Mouse (Mus musculus) ES-E14 (cell line): ENCODE measurements around the gene Akap2. TPM values are rescaled to one million over a fixed set of nuclear protein-coding genes. Genes with fewer than 3 reads are reported as not detected.

Experiments used
- DNase-seq: peaks from one replicate; pipeline ENCODE4 v3.0.0-alpha.2; 2013; ENCODE audit warnings: low read depth, low spot score
- H3K27ac ChIP-seq: 2 replicates; pipeline ENCODE4 v1.5.1; 2012; ENCODE audit warnings: low read depth, mild to moderate bottlenecking, low read length, moderate library complexity, mixed read lengths; ENCODE audit not compliant: poor library complexity, insufficient read depth, severe bottlenecking
- H3K36me3 ChIP-seq: 2 replicates; pipeline ENCODE4 v1.6.1; 2012; ENCODE audit warnings: mild to moderate bottlenecking, low read length, moderate library complexity, mixed read lengths; ENCODE audit not compliant: control insufficient read depth, poor library complexity, insufficient read depth, severe bottlenecking
- H3K4me1 ChIP-seq, 2 experiments: fragments of 150-350 bp in 1 of 2; sonication (generic) in 1 of 2; 2 replicates each; pipeline ENCODE4 v1.6.1; 2012; ENCODE audit warnings: low read length in 2 of 2, mild to moderate bottlenecking in 1 of 2, mixed read lengths in 1 of 2; ENCODE audit not compliant: control insufficient read depth in 2 of 2, insufficient read depth in 2 of 2, poor library complexity in 1 of 2
- H3K4me3 ChIP-seq, 2 experiments: fragments of 150-350 bp in 1 of 2; sonication (generic) in 1 of 2; 2 replicates each; pipeline ENCODE4 v1.5.1; 2012; ENCODE audit warnings: low read length in 2 of 2, low read depth in 1 of 2, mild to moderate bottlenecking in 1 of 2, mixed read lengths in 1 of 2; ENCODE audit not compliant: insufficient read depth in 1 of 2, poor library complexity in 1 of 2, severe bottlenecking in 1 of 2
- H3K9ac ChIP-seq: 2 replicates; pipeline ENCODE4 v1.6.1; 2012; ENCODE audit warnings: low read depth, mild to moderate bottlenecking, low read length, mixed read lengths; ENCODE audit not compliant: poor library complexity, insufficient read depth, severe bottlenecking
- H3K9me3 ChIP-seq: fragments of 150-350 bp; sonication (generic); 2 replicates; pipeline ENCODE4 v1.6.1; 2012; ENCODE audit warnings: low read depth, mild to moderate bottlenecking, low read length; ENCODE audit not compliant: control insufficient read depth, insufficient read depth
- CHD2 ChIP-seq: IDR thresholded peaks from 2 replicates; pipeline ENCODE4 v1.6.1; 2014; ENCODE audit warnings: mild to moderate bottlenecking, low read depth, low read length, inconsistent platforms
- HCFC1 ChIP-seq: IDR thresholded peaks from 2 replicates; pipeline ENCODE4 v1.6.1; 2012; ENCODE audit warnings: low read length, inconsistent platforms, borderline replicate concordance; ENCODE audit not compliant: insufficient read depth
- MAFK ChIP-seq: IDR thresholded peaks from 2 replicates; pipeline ENCODE4 v1.6.1; 2014; ENCODE audit warnings: mild to moderate bottlenecking, low read depth, low read length, inconsistent platforms; ENCODE audit not compliant: insufficient read depth
- ZC3H11A ChIP-seq: IDR thresholded peaks from 2 replicates; pipeline ENCODE4 v1.6.1; 2012; ENCODE audit warnings: low read depth, mild to moderate bottlenecking, inconsistent platforms, low read length, borderline replicate concordance
- ZNF384 ChIP-seq: IDR thresholded peaks from 2 replicates; pipeline ENCODE4 v1.6.1; 2012; ENCODE audit warnings: low read depth, low read length, inconsistent platforms
- in situ Hi-C, 2 experiments: fragments of 600-800 bp; cut with MboI; formaldehyde crosslinking; loops; one replicate each; pipeline ENCODE4 v1.15.1; 2025; ENCODE audit warnings: low sequenced_read_pairs in 2 of 2, inconsistent platforms in 1 of 2; ENCODE audit not compliant: unreplicated experiment in 2 of 2
- total RNA-seq: library from RNA; depleted of rRNA; stranded (reverse); fragments of 300-350 nt; gene quantifications from 2 replicates; pipeline ENCODE4 v1.2.3, GENCODE M21; 2012

The Akap2 gene
- total RNA-seq, 1 experiment, result 35.7 TPM

DNA sequence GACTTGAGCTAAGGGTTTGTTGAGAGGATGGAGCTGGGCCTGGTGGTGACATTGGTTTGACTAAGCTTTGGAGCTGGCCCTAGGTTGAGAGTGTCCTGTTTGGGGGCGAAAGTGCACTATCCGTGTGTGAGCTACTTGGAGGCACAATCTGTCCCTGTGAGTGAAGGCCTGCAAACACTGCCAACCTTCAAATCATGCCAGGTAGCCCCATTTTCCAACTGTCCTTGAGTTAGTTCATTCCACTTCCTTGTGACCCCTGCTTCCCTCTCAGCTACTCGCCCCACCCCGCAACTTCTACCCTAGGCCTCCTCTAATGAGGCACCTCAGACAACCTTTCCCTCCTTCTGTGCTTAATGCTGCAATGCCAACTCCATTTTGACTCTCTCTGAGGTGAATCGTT lies 84.5 kb downstream of the Akap2 start:
- no peak overlapping the region for H3K27ac ChIP-seq
- H3K36me3 ChIP-seq, result peaks cover 2% of the 10 kb centered on the region; the same call in 1 of the 2 replicates
- H3K9ac ChIP-seq, result no peak overlapping the region
- TF ChIP-seq CHD2 (no peak), ZNF384 (no peak), MAFK (no peak), ZC3H11A (no peak), HCFC1 (no peak)
- DNase-seq, result no peak
- H3K9me3 ChIP-seq, result no peaks in the 10 kb centered on the region
- no peak overlapping the region for H3K4me3 ChIP-seq
- in situ Hi-C loops, result no loop called here
- H3K4me1 ChIP-seq, result peaks cover 0 to 7% of the 10 kb centered on the region in 2 experiments; a peak in 2 of 4 replicates

DNA sequence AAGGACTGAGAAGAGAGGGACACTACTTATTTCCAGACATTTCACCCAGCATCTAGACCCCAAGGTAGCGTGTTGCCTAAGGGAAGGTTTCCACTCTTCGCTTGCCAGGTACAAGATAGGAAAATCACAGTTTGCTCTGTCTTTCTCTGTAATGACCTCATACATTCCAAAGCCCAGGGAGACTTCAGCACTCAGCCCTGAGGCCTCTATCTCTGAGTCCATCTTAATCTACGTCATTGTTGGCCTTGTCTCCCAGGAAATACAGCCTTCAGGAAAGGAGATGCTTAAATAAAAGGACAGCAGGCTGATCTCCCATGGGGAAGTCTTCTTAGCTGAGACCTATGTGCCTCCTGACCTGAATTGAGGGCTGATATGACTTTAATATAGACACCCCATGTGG lies 85.0 kb downstream of the Akap2 start:
- Histone ChIP-seq H3K9me3 (no peaks in the 10 kb centered on the region), H3K27ac (no peak overlapping the region), H3K4me1 (peaks cover 0 to 7% of the 10 kb centered on the region in 2 experiments; a peak in 2 of 4 replicates), H3K9ac (no peak overlapping the region), H3K36me3 (peaks cover 2% of the 10 kb centered on the region; the same call in 1 of the 2 replicates), H3K4me3 (no peak overlapping the region)
- no peak for DNase-seq
- in situ Hi-C loops, result no loop called here
- TF ChIP-seq ZNF384, result no peak
- no peak for TF ChIP-seq HCFC1
- TF ChIP-seq CHD2, result no peak
- no peak for TF ChIP-seq ZC3H11A
- no peak for TF ChIP-seq MAFK

GRCm38 (mm10) chr4:57804902-57805301 lies 87.4 kb downstream of the Akap2 start:
- Histone ChIP-seq H3K4me3 (no peak overlapping the region), H3K4me1 (peaks cover 0 to 2% of the 10 kb centered on the region in 2 experiments; a peak in 1 of 4 replicates), H3K27ac (no peak overlapping the region), H3K36me3 (no peaks in the 10 kb centered on the region; the same call in 1 of the 2 replicates), H3K9me3 (no peaks in the 10 kb centered on the region), H3K9ac (no peak overlapping the region)
- TF ChIP-seq MAFK (no peak), CHD2 (no peak), HCFC1 (no peak), ZC3H11A (no peak), ZNF384 (no peak)
- DNase-seq, result no peak
- in situ Hi-C loops, result no loop called here

DNA sequence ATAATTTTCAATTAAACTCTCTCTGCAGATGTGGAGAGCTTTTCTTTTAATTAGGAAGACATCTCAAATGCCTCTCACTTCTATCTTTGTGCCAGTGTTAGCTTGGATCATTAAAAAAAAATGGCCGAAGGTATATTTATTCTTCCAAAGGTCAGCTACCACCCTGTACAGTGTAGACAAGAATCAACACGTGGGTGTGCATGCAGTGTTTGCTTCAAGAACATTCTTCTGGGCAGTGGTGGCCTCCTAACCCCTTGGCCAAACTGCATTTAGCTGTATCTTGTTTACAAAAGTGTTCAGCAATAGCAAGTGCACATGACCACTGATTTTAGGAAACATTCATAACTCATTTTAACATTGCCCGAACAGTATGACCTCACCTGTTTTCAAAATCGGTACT lies 92.0 kb downstream of the Akap2 start:
- DNase-seq, result no peak
- in situ Hi-C loops, result no loop called here
- Histone ChIP-seq H3K9me3 (no peaks in the 10 kb centered on the region), H3K4me3 (no peak overlapping the region), H3K27ac (no peak overlapping the region), H3K36me3 (no peaks in the 10 kb centered on the region; the same call in 1 of the 2 replicates), H3K9ac (no peak overlapping the region), H3K4me1 (peaks cover 0 to 2% of the 10 kb centered on the region in 2 experiments; a peak in 2 of 4 replicates)
- no peak for TF ChIP-seq ZNF384
- no peak for TF ChIP-seq ZC3H11A
- TF ChIP-seq HCFC1, result no peak
- no peak for TF ChIP-seq CHD2
- no peak for TF ChIP-seq MAFK

- Histone ChIP-seq H3K4me1 (peaks cover 0 to 2% of the 10 kb centered on the region in 2 experiments; a peak in 2 of 4 replicates), H3K9me3 (no peaks in the 10 kb centered on the region), H3K4me3 (no peak overlapping the region), H3K27ac (no peak overlapping the region), H3K9ac (no peak overlapping the region; the same call in 1 of the 2 replicates), H3K36me3 (no peaks in the 10 kb centered on the region; the same call in 1 of the 2 replicates)
- DNase-seq, result no peak
- in situ Hi-C loops, result no loop called here
- TF ChIP-seq CHD2 (no peak), ZNF384 (no peak), MAFK (no peak), ZC3H11A (no peak), HCFC1 (no peak)
These were observed 94.6 kb downstream of the Akap2 start for GRCm38 (mm10) chr4:57812075-57812474.
